Mouse (Mus musculus) lung, postnatal 0 days (tissue): ENCODE results near the gene Mterf2. TPM values are rescaled to one million over a fixed set of nuclear protein-coding genes. Genes with fewer than 3 reads are reported as not detected.

Experiments
- ATAC-seq: fragments of 200-750 bp; cut with Nextera tagmentation; 2 replicates; pipeline ENCODE4 v1.8.0; 2017; ENCODE audit warnings: moderate library complexity
- DNase-seq: peaks from one replicate; pipeline ENCODE4 v3.0.0-alpha.2; 2016; ENCODE audit warnings: low spot score
- H3K27ac ChIP-seq: fragments of 300-500 bp; sonication (generic); 2 replicates; pipeline ENCODE4 v1.5.1; 2014; ENCODE audit warnings: antibody characterized with exemption, mild to moderate bottlenecking, low read length, mixed read lengths
- H3K27me3 ChIP-seq: fragments of 300-500 bp; sonication (generic); replicated peaks from 2 replicates; pipeline ENCODE4 v1.6.1; 2014; ENCODE audit warnings: low read length, mixed read lengths; ENCODE audit not compliant: insufficient read depth
- H3K36me3 ChIP-seq: fragments of 300-500 bp; sonication (generic); 2 replicates; pipeline ENCODE4 v1.6.1; 2014; ENCODE audit warnings: low read length, mixed read lengths; ENCODE audit not compliant: insufficient read depth
- H3K4me1 ChIP-seq: fragments of 300-500 bp; sonication (generic); 2 replicates; pipeline ENCODE4 v1.6.1; 2014; ENCODE audit warnings: antibody characterized with exemption, low read depth, low read length, mixed read lengths; ENCODE audit not compliant: insufficient read depth
- H3K4me2 ChIP-seq: fragments of 300-500 bp; sonication (generic); replicated peaks from 2 replicates; pipeline ENCODE4 v1.6.1; 2014; ENCODE audit warnings: low read depth, mild to moderate bottlenecking, low read length, moderate library complexity, mixed read lengths
- H3K4me3 ChIP-seq: fragments of 300-500 bp; sonication (generic); 2 replicates; pipeline ENCODE4 v1.5.1; 2014; ENCODE audit warnings: low read depth, low read length
- H3K9ac ChIP-seq: fragments of 300-500 bp; sonication (generic); replicated peaks from 2 replicates; pipeline ENCODE4 v1.6.1; 2014; ENCODE audit warnings: low read depth, mild to moderate bottlenecking
- H3K9me3 ChIP-seq: fragments of 300-500 bp; sonication (generic); 2 replicates; pipeline ENCODE4 v1.6.1; 2016; ENCODE audit warnings: low read length, mixed read lengths
- CTCF ChIP-seq: IDR thresholded peaks from 2 replicates; pipeline ENCODE4 v1.5.1; 2016; ENCODE audit warnings: antibody characterized with exemption, mild to moderate bottlenecking
- EP300 ChIP-seq: IDR thresholded peaks from 2 replicates; pipeline ENCODE4 v1.6.1; 2016; ENCODE audit warnings: antibody characterized with exemption, mild to moderate bottlenecking, control low read depth
- WGBS: fragments of 180-500 bp; shearing (Covaris S2); extraction: QIAGEN DNeasy Blood & Tissue Kit; methylation state at CpG from one replicate; pipeline ENCODE4 v1.1.7; 2014; 5-methylcytosine and 5-hydroxymethylcytosine counted together
- polyA plus RNA-seq: library from polyadenylated mRNA; unstranded; fragments of >200 nt; fragmentation: Nextera tagmentation; extraction: Ambion mirVana; gene quantifications from 2 replicates; pipeline ENCODE4 v1.2.1, GENCODE M21; 2015

The Mterf2 gene
- polyA plus RNA-seq, 1 experiment from 2014 or later, result 7.3 TPM

DNA sequence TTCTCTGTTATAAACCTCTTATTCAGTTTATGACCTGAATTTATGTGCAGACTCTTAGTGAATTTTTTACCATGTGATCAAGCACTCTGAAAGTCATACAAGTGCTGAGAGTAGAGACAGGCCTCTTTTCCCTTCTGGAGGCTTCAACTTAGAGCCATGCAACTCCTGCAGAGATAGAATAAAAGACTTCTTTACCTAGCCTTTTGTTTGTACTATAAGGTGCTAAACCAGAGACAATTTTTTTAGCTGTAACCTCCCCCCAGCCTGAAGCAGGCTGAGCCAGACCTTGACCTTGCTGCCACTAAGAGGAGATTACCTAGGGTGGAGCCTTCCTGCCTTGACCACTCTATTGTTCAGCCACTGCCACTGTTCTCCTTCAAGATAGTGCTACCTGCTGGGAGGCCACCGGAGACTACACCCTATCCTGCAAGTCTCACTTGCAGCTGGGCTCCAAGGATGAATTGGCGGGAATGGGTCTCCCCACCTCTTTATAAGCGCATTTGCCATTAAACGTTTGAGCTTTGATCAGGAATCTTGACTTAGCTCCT lies 56.1 kb downstream of the Mterf2 start:
- WGBS, result 51% methylated on average over 4 of the region's 4 CpGs
- Histone ChIP-seq H3K36me3 (no peaks in the 10 kb centered on the region), H3K9ac (no peak overlapping the region), H3K4me2 (no peak overlapping the region), H3K4me1 (no peaks in the 10 kb centered on the region), H3K27ac (no peak overlapping the region), H3K9me3 (no peaks in the 10 kb centered on the region), H3K4me3 (no peak overlapping the region), H3K27me3 (no peaks in the 10 kb centered on the region)
- TF ChIP-seq EP300 (no peak), CTCF (no peak)
- ATAC-seq, result no peak
- DNase-seq, result no peak

Other genes with a start within 250 kb of the Mterf2 start
- gene Ric8b, start 210.4 kb downstream of the Mterf2 start, polyA plus RNA-seq, result 9.6 and 12.7 TPM in 2 replicates
- 0.42 and 0.57 TPM in 2 replicates for gene Fhl4, start 25.5 kb downstream of the Mterf2 start, polyA plus RNA-seq
- 30.3 and 33.4 TPM in 2 replicates for gene Tmem263, start 25.4 kb downstream of the Mterf2 start, polyA plus RNA-seq
- gene Cry1, start 57.0 kb upstream of the Mterf2 start, polyA plus RNA-seq, result 28.8 and 29.4 TPM in 2 replicates